Mouse (Mus musculus) skeletal muscle tissue, adult 2 months (tissue): ENCODE data around the gene Fhit.

Source experiments
- DNase-seq: peaks from one replicate; pipeline ENCODE4 v3.0.0-alpha.2; 2012; ENCODE audit warnings: low read depth, low spot score

Fhit gene

DNA sequence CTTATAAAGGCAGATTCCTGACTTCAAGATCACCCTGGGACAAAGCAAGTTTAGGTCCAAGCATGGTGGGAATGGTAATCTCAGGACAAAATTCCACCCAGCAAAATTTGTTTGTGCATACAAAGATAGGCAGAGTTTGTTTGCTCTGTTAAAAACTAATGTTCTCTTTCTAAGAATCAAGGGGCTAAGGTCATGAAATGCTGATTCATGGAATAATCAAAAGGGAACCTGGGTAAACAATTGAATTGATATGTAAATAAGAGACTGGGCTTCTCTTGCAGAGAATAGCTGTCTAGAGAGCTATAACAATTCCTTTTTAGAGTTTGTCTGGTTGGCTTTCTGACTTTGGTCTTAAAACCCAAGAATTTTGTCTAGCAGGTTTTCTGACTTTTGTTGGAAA is 647.8 kb downstream of the Fhit start:
- DNase-seq: no peak

- DNase-seq: no peak
Measured at GRCm38 (mm10) chr14:10509252-10509651, 652.6 kb downstream of the Fhit start.

- DNase-seq: no peak
Measured at GRCm38 (mm10) chr14:10507560-10507959, 654.3 kb downstream of the Fhit start.

GRCm38 (mm10) chr14:10485798-10486197 is 676.0 kb downstream of the Fhit start:
- no peak for DNase-seq

- DNase-seq: no peak
Measured at GRCm38 (mm10) chr14:10482851-10483613, 678.8 kb downstream of the Fhit start.

GRCm38 (mm10) chr14:10481370-10481769 is 680.5 kb downstream of the Fhit start:
- DNase-seq: peak; percentile 16

DNA sequence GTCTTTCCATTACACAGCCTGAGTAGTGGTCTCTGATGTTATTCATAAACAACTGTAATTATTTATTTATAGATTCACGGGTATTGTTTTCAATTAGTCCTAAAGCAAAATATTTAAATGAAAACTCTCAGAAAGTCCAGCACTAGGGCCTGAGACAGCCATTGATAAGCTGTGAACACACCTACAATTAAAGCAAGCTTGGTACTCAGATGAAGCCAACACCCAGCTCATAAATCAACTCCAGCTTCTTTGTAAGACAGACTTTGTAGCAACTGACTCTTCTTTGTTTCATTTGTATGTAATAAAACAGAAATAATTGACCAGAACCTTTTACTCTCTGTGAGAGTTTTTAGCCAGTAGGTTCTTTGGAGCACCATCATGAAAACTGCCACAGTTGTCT is 681.2 kb downstream of the Fhit start:
- DNase-seq: no peak

GRCm38 (mm10) chr14:10453001-10453861 is 708.6 kb downstream of the Fhit start:
- peak; percentile 23 for DNase-seq

- DNase-seq: no peak
Measured at GRCm38 (mm10) chr14:10452234-10452633, 709.6 kb downstream of the Fhit start.

DNA sequence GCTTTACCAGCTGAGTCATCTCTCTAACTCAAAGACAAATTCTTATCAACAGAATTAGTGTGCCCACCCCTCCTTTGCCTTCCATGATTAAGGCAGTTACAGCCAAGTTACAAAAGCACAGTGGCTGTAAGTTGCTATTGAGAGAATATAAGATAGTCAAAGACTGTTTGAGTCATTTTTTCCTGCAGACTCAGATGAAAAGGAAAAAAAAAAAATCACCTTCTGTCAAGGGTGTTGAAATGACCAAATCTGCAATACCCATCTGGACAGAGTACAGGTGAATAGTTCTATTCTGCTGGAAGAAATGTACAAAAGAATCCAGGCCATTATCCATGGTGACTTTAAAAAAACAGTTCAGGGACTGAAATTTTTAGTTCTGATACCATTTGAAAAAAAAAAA is 716.5 kb downstream of the Fhit start:
- no peak for DNase-seq

DNA sequence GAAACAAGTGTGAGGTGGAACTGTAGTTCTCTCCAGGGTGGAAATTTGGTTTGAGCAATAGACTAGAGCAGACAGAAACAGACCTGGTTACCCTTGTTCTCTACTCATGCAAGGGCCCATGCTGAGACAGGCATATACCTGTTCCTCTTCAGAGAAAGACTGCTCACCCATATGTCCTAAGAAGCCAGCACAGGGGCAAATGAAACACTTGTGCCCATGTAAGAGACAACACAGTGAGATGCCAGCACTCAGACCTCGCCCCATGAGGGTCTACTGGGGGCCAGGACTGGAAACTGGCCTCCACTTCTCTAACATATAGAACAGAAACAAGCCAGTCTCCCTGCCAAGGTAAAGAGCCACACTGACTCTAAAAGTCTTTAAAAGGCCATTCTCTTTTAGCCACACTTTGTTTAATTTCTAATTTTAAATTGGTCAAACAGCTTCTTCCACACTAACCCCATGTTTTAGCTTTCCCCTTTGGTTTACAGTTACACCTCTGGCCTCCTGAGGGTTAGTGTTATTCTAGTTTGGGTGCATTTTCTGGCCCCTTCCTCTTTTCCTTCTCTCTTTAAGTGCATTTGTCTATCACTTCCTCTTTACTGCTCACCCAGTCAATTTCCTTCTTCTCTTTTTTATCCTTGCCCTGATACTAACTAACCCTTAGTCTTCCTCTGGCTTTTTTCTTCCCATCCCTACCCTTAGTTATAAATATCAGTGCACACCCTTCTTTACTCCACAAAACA is 722.7 kb downstream of the Fhit start:
- no peak for DNase-seq

DNA sequence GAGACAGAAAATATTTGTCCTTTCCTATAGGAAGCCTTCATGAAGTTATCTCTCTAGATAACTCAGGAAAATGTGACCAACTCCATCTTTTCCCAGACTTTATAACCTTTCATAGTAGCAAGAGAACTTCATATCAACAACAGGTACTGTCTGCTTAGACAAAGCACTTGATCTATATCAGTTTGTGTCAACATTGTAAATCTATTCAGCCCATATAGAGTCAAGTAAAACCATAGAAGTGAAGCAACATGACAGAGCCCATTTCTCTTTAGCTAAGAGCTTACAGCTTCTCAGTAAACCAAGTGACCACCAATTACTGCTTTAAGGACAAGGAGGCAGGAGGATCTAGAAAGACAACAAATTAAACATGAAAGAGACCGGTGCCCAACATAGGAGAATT is 725.6 kb downstream of the Fhit start:
- DNase-seq: no peak

GRCm38 (mm10) chr14:10432502-10432901 is 729.3 kb downstream of the Fhit start:
- no peak for DNase-seq

DNA sequence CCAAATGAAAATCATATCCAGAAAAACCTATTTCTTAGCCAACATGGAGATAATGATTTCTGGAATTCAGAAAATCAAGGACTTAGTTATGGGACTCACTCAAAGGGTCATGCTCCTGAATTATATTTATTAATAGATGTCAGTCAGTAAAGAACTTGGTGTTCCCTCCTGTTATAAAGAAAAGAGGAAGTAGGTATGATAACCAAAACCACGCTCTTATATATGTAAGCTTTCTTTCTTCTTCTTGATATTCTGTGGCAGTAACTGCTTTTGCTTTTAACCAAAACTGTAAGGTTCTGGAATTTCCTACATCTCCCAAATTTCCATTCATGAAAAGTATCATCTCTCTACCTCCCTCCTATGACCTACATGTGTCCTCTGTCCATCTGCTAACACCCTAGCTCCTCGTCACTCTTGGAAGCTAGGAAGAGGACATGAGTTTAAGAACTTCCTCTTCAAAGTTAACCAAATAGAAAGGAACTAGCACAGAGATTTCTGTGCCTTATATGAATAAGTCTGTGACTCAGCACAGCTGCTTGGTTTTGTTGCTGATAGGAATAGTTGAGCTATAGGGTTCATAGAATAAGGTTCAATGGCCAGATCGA is 731.3 kb downstream of the Fhit start:
- DNase-seq: no peak

- no peak for DNase-seq
Measured at GRCm38 (mm10) chr14:10423499-10423898, 738.3 kb downstream of the Fhit start.

- DNase-seq: no peak
Measured at GRCm38 (mm10) chr14:10422261-10422660, 739.6 kb downstream of the Fhit start.

DNA sequence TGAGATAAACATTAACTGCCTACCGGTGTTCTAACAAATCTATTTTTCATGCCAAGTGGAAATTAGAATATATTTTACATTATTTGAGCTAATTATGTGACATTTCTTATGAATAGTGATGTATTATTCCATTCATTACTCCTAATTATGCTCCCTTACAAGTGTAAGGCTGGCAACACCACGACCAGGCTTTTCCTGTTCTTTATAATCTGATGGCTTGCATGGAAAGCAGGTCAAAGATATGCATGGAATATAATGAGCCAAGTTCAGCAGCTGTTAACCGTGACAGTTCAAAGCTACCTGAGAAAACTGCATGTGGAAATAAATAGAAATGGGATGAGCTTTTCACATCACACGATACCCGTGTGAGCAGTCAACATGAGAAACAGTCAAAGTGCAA is 746.8 kb downstream of the Fhit start:
- DNase-seq: no peak

DNA sequence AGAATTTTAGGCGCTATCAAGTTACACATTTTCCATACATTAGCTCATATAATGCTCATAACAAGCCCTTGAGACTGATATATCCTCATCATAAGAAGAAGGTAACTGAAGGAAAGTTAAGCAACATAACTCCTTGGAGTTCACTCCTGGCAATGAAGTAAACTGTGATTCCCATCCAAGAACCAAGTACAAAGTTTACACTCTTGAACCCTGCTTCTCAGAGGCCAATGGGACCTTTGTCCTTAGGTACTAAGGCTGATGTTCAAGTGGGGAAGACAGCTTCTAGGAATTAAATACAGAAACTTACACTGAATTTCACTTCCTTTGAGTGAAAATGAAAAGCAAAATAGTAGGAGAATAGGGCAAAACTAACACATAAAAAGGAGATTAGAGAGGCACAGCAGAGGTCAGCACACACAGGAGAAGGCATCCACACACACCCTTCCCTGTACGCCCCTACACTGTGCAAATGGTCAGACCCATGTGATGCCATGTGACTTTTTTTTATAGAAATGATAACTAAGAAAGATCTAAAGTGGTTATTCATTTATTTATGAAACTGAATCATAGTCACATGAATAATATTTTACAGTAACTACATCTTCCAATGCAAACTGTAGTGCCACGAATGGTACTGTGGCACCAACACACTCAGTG is 752.4 kb downstream of the Fhit start:
- DNase-seq: no peak

DNA sequence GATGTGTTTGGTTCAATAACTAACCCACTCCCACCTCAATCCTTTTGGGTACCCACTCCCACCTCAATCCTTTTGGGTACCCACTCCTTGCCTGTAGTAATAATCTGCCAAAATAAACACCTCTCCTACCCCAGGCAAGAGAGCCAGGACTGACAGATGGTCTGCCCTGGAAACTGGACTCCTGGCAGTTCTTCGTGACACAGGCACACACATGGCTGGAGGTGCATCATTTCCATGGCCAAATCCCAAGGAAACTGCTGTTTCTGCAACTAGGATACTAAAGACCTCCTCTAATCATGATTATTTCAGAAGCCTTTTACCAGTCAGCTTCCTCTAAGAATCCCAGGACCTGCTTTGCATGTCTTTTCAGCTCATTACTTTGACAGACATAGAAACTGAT is 756.5 kb downstream of the Fhit start:
- DNase-seq: no peak

GRCm38 (mm10) chr14:10367783-10368680 is 793.8 kb downstream of the Fhit start:
- no peak for DNase-seq
